Mouse (Mus musculus) hindbrain, postnatal 0 days (tissue): ENCODE measurements at regions not wholly inside any gene's neighbourhood (a gene's known extent, or its start where the extent isn't known, plus 50 kb on each side); places are given as distances from the start of the nearest gene placed in this dataset.

Experiments
- ATAC-seq: fragments of 200-750 bp; cut with Nextera tagmentation; 2 replicates; pipeline ENCODE4 v1.8.0; 2017; ENCODE audit warnings: mild to moderate bottlenecking, moderate TSS enrichment, moderate library complexity
- DNase-seq: peaks from one replicate; pipeline ENCODE4 v3.0.0-alpha.2; 2015; ENCODE audit warnings: low spot score
- H3K27ac ChIP-seq: fragments of 300-500 bp; sonication (generic); 2 replicates; pipeline ENCODE4 v1.5.1; 2014; ENCODE audit warnings: mild to moderate bottlenecking
- H3K27me3 ChIP-seq: fragments of 300-500 bp; sonication (generic); 2 replicates; pipeline ENCODE4 v1.6.1; 2014; ENCODE audit warnings: low read length, mixed read lengths; ENCODE audit not compliant: insufficient read depth
- H3K36me3 ChIP-seq: fragments of 300-500 bp; sonication (generic); 2 replicates; pipeline ENCODE4 v1.6.1; 2014; ENCODE audit warnings: low read length, mixed read lengths; ENCODE audit not compliant: insufficient read depth
- H3K4me1 ChIP-seq: fragments of 300-500 bp; sonication (generic); 2 replicates; pipeline ENCODE4 v1.6.1; 2014; ENCODE audit warnings: antibody characterized with exemption, low read length, mixed read lengths; ENCODE audit not compliant: insufficient read depth
- H3K4me2 ChIP-seq: fragments of 300-500 bp; sonication (generic); 2 replicates; pipeline ENCODE4 v1.6.1; 2014; ENCODE audit warnings: low read depth, mild to moderate bottlenecking, low read length, moderate library complexity, mixed read lengths
- H3K4me3 ChIP-seq: fragments of 300-500 bp; sonication (generic); 2 replicates; pipeline ENCODE4 v1.5.1; 2014; ENCODE audit warnings: low read length
- H3K9ac ChIP-seq: fragments of 300-500 bp; sonication (generic); replicated peaks from 2 replicates; pipeline ENCODE4 v1.6.1; 2014; ENCODE audit warnings: mild to moderate bottlenecking, low read length, moderate library complexity, mixed read lengths
- H3K9me3 ChIP-seq: fragments of 300-500 bp; sonication (generic); 2 replicates; pipeline ENCODE4 v1.6.1; 2016; ENCODE audit warnings: low read length, mixed read lengths
- CTCF ChIP-seq: IDR thresholded peaks from 2 replicates; pipeline ENCODE4 v1.5.1; 2016; ENCODE audit warnings: antibody characterized with exemption, control low read depth, low read depth
- WGBS: fragments of 180-500 bp; shearing (Covaris S2); extraction: QIAGEN DNeasy Blood & Tissue Kit; methylation state at CpG from one replicate; pipeline ENCODE4 v1.1.7; 2014; 5-methylcytosine and 5-hydroxymethylcytosine counted together

- Histone ChIP-seq H3K4me1 (no peaks in the 10 kb centered on the region; the same call in 1 of the 2 replicates), H3K4me2 (no peak overlapping the region), H3K27ac (no peak overlapping the region), H3K36me3 (no peaks in the 10 kb centered on the region), H3K4me3 (no peak overlapping the region), H3K27me3 (no peaks in the 10 kb centered on the region), H3K9me3 (no peaks in the 10 kb centered on the region), H3K9ac (no peak overlapping the region)
- DNase-seq = no peak
- no peak for ATAC-seq
- 78% methylated on average over 2 of the region's 2 CpGs for WGBS
- TF ChIP-seq CTCF = no peak
Measured at GRCm38 (mm10) chr13:112223616-112224015, 64.6 kb upstream of the Ankrd55 start.

GRCm38 (mm10) chr13:112227766-112228165, 60.5 kb upstream of the Ankrd55 start:
- Histone ChIP-seq H3K9me3 (no peaks in the 10 kb centered on the region), H3K4me2 (no peak overlapping the region), H3K27ac (no peak overlapping the region), H3K4me3 (no peak overlapping the region), H3K9ac (no peak overlapping the region), H3K27me3 (no peaks in the 10 kb centered on the region), H3K4me1 (no peaks in the 10 kb centered on the region), H3K36me3 (no peaks in the 10 kb centered on the region)
- ATAC-seq (no peak), DNase-seq (no peak)
- no peak for TF ChIP-seq CTCF
- 73% methylated on average over 13 of the region's 13 CpGs for WGBS

DNA sequence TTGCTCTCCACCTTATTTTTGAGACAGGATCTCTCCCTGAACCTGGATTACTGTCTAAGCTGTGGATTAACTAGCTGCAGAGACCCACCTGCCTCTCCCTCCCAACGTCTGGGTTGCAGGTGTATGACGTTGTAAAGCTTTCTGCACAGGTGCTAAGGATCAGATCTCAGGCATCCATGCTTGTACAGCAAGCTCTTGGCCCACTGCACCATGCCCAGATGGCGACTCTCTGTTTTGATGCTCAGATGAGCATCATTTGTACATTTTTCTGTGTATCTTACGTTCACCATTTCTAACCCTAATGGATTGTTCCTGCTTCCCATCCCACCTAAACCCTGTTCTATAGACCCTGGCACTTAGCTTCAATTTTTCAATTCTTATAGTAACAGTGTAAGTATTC, 59.4 kb upstream of the Ankrd55 start:
- no peak for TF ChIP-seq CTCF
- Histone ChIP-seq H3K27me3 (no peaks in the 10 kb centered on the region), H3K4me2 (no peak overlapping the region), H3K4me1 (no peaks in the 10 kb centered on the region), H3K9me3 (no peaks in the 10 kb centered on the region), H3K36me3 (no peaks in the 10 kb centered on the region), H3K9ac (no peak overlapping the region), H3K27ac (no peak overlapping the region), H3K4me3 (no peak overlapping the region)
- WGBS = 83% methylated on average over 4 of the region's 4 CpGs
- DNase-seq (no peak), ATAC-seq (no peak)

GRCm38 (mm10) chr13:112230176-112230575, 58.1 kb upstream of the Ankrd55 start:
- no peak for DNase-seq
- H3K9me3 ChIP-seq = no peaks in the 10 kb centered on the region
- WGBS = 73% methylated on average over 3 of the region's 3 CpGs
- H3K4me3 ChIP-seq = no peak overlapping the region
- no peak for ATAC-seq
- no peak overlapping the region for H3K27ac ChIP-seq
- no peaks in the 10 kb centered on the region for H3K4me1 ChIP-seq
- H3K4me2 ChIP-seq = no peak overlapping the region
- no peaks in the 10 kb centered on the region for H3K27me3 ChIP-seq
- H3K36me3 ChIP-seq = no peaks in the 10 kb centered on the region
- H3K9ac ChIP-seq = no peak overlapping the region
- no peak for TF ChIP-seq CTCF

DNA sequence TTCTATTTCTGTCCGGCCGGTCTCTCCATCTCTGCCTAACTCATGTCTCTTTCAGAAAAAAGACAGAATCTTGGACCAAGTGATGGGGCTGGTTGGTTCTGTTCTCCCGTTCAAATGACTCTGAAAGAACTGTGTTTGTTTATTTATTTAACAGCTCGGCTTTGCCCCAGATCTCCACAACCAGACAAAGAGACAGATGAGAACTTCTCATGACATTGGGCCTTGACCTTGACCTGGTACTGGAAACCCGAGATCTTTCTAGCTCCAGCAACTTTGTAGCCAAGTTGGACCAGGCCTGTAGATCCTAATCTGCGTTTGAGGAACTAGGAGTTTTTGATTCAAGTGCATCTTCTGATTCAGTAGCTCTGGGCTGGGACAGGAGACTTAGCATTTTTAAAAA, 53.6 kb upstream of the Ankrd55 start:
- no peak for ATAC-seq
- no peak for TF ChIP-seq CTCF
- WGBS = 86% methylated on average over 6 of the region's 6 CpGs

DNA sequence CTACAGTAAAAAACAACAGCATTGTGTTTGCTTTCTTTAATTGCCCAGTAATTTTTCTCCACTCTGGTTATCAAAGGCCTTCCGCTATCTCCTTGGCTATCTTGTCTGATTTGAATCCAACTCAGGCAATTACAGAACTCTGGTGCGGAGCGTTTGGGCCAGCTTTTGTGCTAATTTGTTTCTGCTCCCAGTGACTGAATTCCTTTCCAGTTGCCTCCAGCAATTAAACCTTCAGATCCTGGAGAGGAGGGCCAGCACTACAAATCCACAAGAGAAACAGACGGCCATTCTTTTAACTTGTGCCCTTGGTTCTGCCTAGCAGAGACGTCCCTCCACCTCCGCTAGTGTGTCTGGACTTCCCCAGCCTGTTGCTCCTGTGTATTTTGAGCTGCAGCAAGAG, 51.3 kb upstream of the Ankrd55 start:
- H3K4me1 ChIP-seq = no peaks in the 10 kb centered on the region
- no peak overlapping the region for H3K4me2 ChIP-seq
- H3K27me3 ChIP-seq = no peaks in the 10 kb centered on the region
- no peak overlapping the region for H3K27ac ChIP-seq
- no peak for ATAC-seq
- no peak for DNase-seq
- H3K9me3 ChIP-seq = no peaks in the 10 kb centered on the region
- WGBS = 58% methylated on average over 6 of the region's 6 CpGs
- no peak overlapping the region for H3K4me3 ChIP-seq
- no peak for TF ChIP-seq CTCF
- no peaks in the 10 kb centered on the region for H3K36me3 ChIP-seq
- H3K9ac ChIP-seq = no peak overlapping the region

More for the DNA sequence above, 53.6 kb upstream of the Ankrd55 start:
- DNase-seq = no peak
- Histone ChIP-seq H3K36me3 (no peaks in the 10 kb centered on the region), H3K9me3 (no peaks in the 10 kb centered on the region), H3K27me3 (no peaks in the 10 kb centered on the region), H3K4me2 (no peak overlapping the region), H3K9ac (no peak overlapping the region), H3K4me3 (no peak overlapping the region), H3K27ac (no peak overlapping the region), H3K4me1 (no peaks in the 10 kb centered on the region)

DNA sequence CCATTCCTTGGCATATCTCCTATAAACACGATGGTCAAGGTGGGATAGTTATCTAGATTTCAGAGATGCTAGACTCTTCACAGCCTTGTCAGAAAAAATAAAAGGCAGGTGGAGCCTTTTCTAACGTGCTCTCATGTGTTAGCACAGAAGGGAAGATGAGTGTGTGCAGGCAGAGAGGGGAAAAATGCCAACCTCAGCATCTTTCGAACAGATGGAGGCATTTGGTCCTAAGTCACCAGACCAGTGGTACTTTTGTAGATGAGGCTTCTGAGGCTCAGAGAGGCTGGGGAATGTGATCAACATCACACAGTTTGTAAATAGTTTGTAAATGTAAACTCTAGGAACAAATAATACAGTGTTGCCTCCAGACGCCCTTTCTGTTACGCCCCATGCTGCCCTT, 50.9 kb upstream of the Ankrd55 start:
- Histone ChIP-seq H3K4me2 (no peak overlapping the region), H3K9me3 (no peaks in the 10 kb centered on the region), H3K4me3 (no peak overlapping the region), H3K27ac (no peak overlapping the region), H3K4me1 (no peaks in the 10 kb centered on the region), H3K27me3 (no peaks in the 10 kb centered on the region), H3K36me3 (no peaks in the 10 kb centered on the region), H3K9ac (no peak overlapping the region)
- 63% methylated on average over 5 of the region's 5 CpGs for WGBS
- TF ChIP-seq CTCF = no peak
- no peak for DNase-seq
- ATAC-seq = no peak
